Mouse (Mus musculus) forebrain, embryonic 12.5 days (tissue): ENCODE results near the gene Gm3448. TPM values are rescaled to one million over a fixed set of nuclear protein-coding genes. Genes with fewer than 3 reads are reported as not detected.
"Not testable (repeated sequence)": the region's sequence is repeated elsewhere in the genome, so short reads cannot be mapped to it uniquely, and the experiment has no call there.

Source experiments
- ATAC-seq: fragments of 200-750 bp; cut with Nextera tagmentation; 2 replicates; pipeline ENCODE4 v1.8.0; 2017; ENCODE audit warnings: moderate TSS enrichment; ENCODE audit not compliant: low FRiP score
- H3K27ac ChIP-seq: fragments of 300-500 bp; sonication (generic); 2 replicates; pipeline ENCODE4 v1.5.1; 2016; ENCODE audit warnings: mild to moderate bottlenecking
- H3K27me3 ChIP-seq: fragments of 300-500 bp; sonication (generic); 2 replicates; pipeline ENCODE4 v1.6.1; 2016; ENCODE audit warnings: mild to moderate bottlenecking
- H3K36me3 ChIP-seq: fragments of 300-500 bp; sonication (generic); replicated peaks from 2 replicates; pipeline ENCODE4 v1.6.1; 2016; ENCODE audit warnings: mild to moderate bottlenecking
- H3K4me1 ChIP-seq: fragments of 300-500 bp; sonication (generic); 2 replicates; pipeline ENCODE4 v1.6.1; 2016
- H3K4me2 ChIP-seq: fragments of 300-500 bp; sonication (generic); 2 replicates; pipeline ENCODE4 v1.6.1; 2016; ENCODE audit warnings: mild to moderate bottlenecking, moderate library complexity
- H3K4me3 ChIP-seq: fragments of 300-500 bp; sonication (generic); replicated peaks from 2 replicates; pipeline ENCODE4 v1.5.1; 2016; ENCODE audit warnings: mild to moderate bottlenecking
- H3K9ac ChIP-seq: fragments of 300-500 bp; sonication (generic); 2 replicates; pipeline ENCODE4 v1.6.1; 2016; ENCODE audit warnings: mild to moderate bottlenecking
- H3K9me3 ChIP-seq: fragments of 300-500 bp; sonication (generic); 2 replicates; pipeline ENCODE4 v1.6.1; 2016
- WGBS: fragments of 180-500 bp; shearing (Covaris S2); methylation state at CpG from one replicate; pipeline ENCODE4 v1.1.7; 2016; 5-methylcytosine and 5-hydroxymethylcytosine counted together
- polyA plus RNA-seq: library from polyadenylated mRNA; unstranded; fragments of >200 nt; fragmentation: Nextera tagmentation; extraction: Ambion mirVana; gene quantifications from 2 replicates; pipeline ENCODE4 v1.2.1, GENCODE M21; 2016

The Gm3448 gene
- polyA plus RNA-seq, 1 experiment from 2014 or later = 6.7 TPM

- not testable (repeated sequence) for H3K4me1 ChIP-seq, H3K36me3 ChIP-seq, H3K4me3 ChIP-seq, H3K9ac ChIP-seq, H3K9me3 ChIP-seq, ATAC-seq, H3K27ac ChIP-seq, H3K27me3 ChIP-seq, H3K4me2 ChIP-seq
- no CpG with 5 or more reads among the region's 6 CpGs for WGBS
Measured at GRCm38 (mm10) chr17:14968373-14968913, 72.9 kb downstream of the Gm3448 start.

- not testable (repeated sequence) for H3K4me3 ChIP-seq, H3K9me3 ChIP-seq, H3K4me2 ChIP-seq, H3K36me3 ChIP-seq, H3K27me3 ChIP-seq, H3K9ac ChIP-seq, H3K4me1 ChIP-seq, H3K27ac ChIP-seq
- WGBS = no CpG with 5 or more reads among the region's 44 CpGs
- peak; percentile 96 for ATAC-seq
Measured at GRCm38 (mm10) chr17:14961557-14962154, 79.7 kb downstream of the Gm3448 start.

- H3K4me1 ChIP-seq, H3K9me3 ChIP-seq, H3K36me3 ChIP-seq, H3K27me3 ChIP-seq: not testable (repeated sequence)
- Histone ChIP-seq H3K4me2 (peak within 1 kb of the TSS; percentile 93), H3K9ac (peak within 1 kb of the TSS; percentile 77), H3K4me3 (peak within 1 kb of the TSS; percentile 79), H3K27ac (peak within 1 kb of the TSS; percentile 69)
- ATAC-seq = peak; percentile 83
- WGBS = under 1% methylated on average over 40 of the region's 100 CpGs
Measured at GRCm38 (mm10) chr17:14960951-14961556, 80.3 kb downstream of the Gm3448 start, which contains the start of gene Phf10. Gene Phf10 (minus strand): TSS chr17:14961273.

GRCm38 (mm10) chr17:14960520-14960919, 80.8 kb downstream of the Gm3448 start:
- Histone ChIP-seq H3K27ac (no peak overlapping the region), H3K9me3 (no peaks in the 10 kb centered on the region), H3K27me3 (no peaks in the 10 kb centered on the region), H3K4me1 (peaks cover 7% of the 10 kb centered on the region), H3K4me2 (peak overlapping the region; percentile 93), H3K4me3 (peak overlapping the region; percentile 79), H3K9ac (peak overlapping the region; percentile 77), H3K36me3 (peaks cover 3% of the 10 kb centered on the region; the same call in 1 of the 2 replicates)
- peak; percentile 10 for ATAC-seq
- WGBS = under 1% methylated on average over 23 of the region's 23 CpGs

- no peak overlapping the region for H3K27ac ChIP-seq
- peaks cover 3% of the 10 kb centered on the region; the same call in 1 of the 2 replicates for H3K36me3 ChIP-seq
- no peaks in the 10 kb centered on the region for H3K27me3 ChIP-seq
- peak overlapping the region; percentile 50 for H3K4me2 ChIP-seq
- WGBS = 35% methylated on average over 3 of the region's 3 CpGs
- ATAC-seq = no peak
- H3K4me3 ChIP-seq = peak overlapping the region; percentile 29
- peaks cover 7% of the 10 kb centered on the region for H3K4me1 ChIP-seq
- H3K9me3 ChIP-seq = no peaks in the 10 kb centered on the region
- H3K9ac ChIP-seq = peak overlapping the region; percentile 36; the same call in 1 of the 2 replicates
Measured at GRCm38 (mm10) chr17:14959979-14960378, 81.4 kb downstream of the Gm3448 start.

GRCm38 (mm10) chr17:14958686-14959327, 82.5 kb downstream of the Gm3448 start:
- Histone ChIP-seq H3K27me3 (no peaks in the 10 kb centered on the region), H3K4me3 (no peak overlapping the region), H3K9me3 (no peaks in the 10 kb centered on the region), H3K9ac (no peak overlapping the region), H3K4me2 (no peak overlapping the region), H3K27ac (no peak overlapping the region), H3K36me3 (peaks cover 13% of the 10 kb centered on the region), H3K4me1 (peaks cover 7% of the 10 kb centered on the region)
- 92% methylated on average over 5 of the region's 5 CpGs for WGBS
- no peak for ATAC-seq

- Histone ChIP-seq H3K27me3 (no peaks in the 10 kb centered on the region), H3K9me3 (no peaks in the 10 kb centered on the region), H3K36me3 (peaks cover 41% of the 10 kb centered on the region), H3K4me3 (no peak overlapping the region), H3K27ac (no peak overlapping the region), H3K4me2 (no peak overlapping the region), H3K4me1 (no peaks in the 10 kb centered on the region), H3K9ac (no peak overlapping the region)
- no peak for ATAC-seq
- WGBS = 94% methylated on average over 8 of the region's 8 CpGs
Measured at GRCm38 (mm10) chr17:14953452-14953851, 87.9 kb downstream of the Gm3448 start.

- Histone ChIP-seq H3K4me2 (no peak overlapping the region), H3K4me3 (no peak overlapping the region), H3K9me3 (no peaks in the 10 kb centered on the region), H3K36me3 (peaks cover 47% of the 10 kb centered on the region), H3K4me1 (peaks cover 8% of the 10 kb centered on the region), H3K27ac (no peak overlapping the region), H3K9ac (no peak overlapping the region), H3K27me3 (no peaks in the 10 kb centered on the region)
- ATAC-seq = no peak
- WGBS = 89% methylated on average over 7 of the region's 7 CpGs
Measured at GRCm38 (mm10) chr17:14949161-14949827, 92.0 kb downstream of the Gm3448 start.

Other genes with a start within 250 kb of the Gm3448 start
- 4.3 and 8.7 TPM in 2 replicates for gene Wdr27, start 98.4 kb downstream of the Gm3448 start, polyA plus RNA-seq
- 29.8 and 33.7 TPM in 2 replicates for gene 1600012H06Rik, start 98.4 kb downstream of the Gm3448 start, polyA plus RNA-seq
- gene Phf10, start 80.3 kb downstream of the Gm3448 start, polyA plus RNA-seq = 23.6 and 27.0 TPM in 2 replicates
- gene 9030025P20Rik, start 63.1 kb downstream of the Gm3448 start, polyA plus RNA-seq = 15.0 and 16.2 TPM in 2 replicates
- gene Gm3417, start 62.7 kb downstream of the Gm3448 start, polyA plus RNA-seq = 0.60 and 0.78 TPM in 2 replicates
- 9.0 and 10.8 TPM in 2 replicates for gene Gm3435, start 31.4 kb downstream of the Gm3448 start, polyA plus RNA-seq
- gene Ermard, start 329 bp downstream of the Gm3448 start, polyA plus RNA-seq = 91.1 and 106 TPM in 2 replicates
- gene Tcte3, start within 50 bp of the Gm3448 start, polyA plus RNA-seq = 0.74 TPM in 1 of 2 replicates, not detected in the other